Mouse (Mus musculus): ENCODE results near the gene Ap5b1.

- TF ChIP-seq CTCF (IDR thresholded peaks at IDR 0.05; ENCODE audit: borderline replicate concordance, insufficient read depth, low read depth, low read length) (no peak), POLR2A (IDR thresholded peaks at IDR 0.05; ENCODE audit: borderline replicate concordance, insufficient read depth, low read length) (no peak)
These were observed 5.0 kb upstream of the Ap5b1 start for GRCm38 (mm10) chr19:5562776-5563175.

Measured in cerebellum, adult 2 months (tissue).